Mouse (Mus musculus) bone marrow macrophage, adult 2 months (primary cell): ENCODE data around the gene Olfr94. TPM values are rescaled to one million over a fixed set of nuclear protein-coding genes. Genes with fewer than 3 reads are reported as not detected.
"Not testable (repeated sequence)": the region's sequence is repeated elsewhere in the genome, so short reads cannot be mapped to it uniquely, and the experiment has no call there.

Experiments used
- H3K27ac ChIP-seq: 2 replicates; pipeline ENCODE4 v1.5.1; 2012; ENCODE audit warnings: low read depth, low read length; ENCODE audit not compliant: insufficient read depth
- H3K4me1 ChIP-seq: 2 replicates; pipeline ENCODE4 v1.6.1; 2012; ENCODE audit warnings: low read length; ENCODE audit not compliant: control insufficient read depth, insufficient read depth
- H3K4me3 ChIP-seq: 2 replicates; pipeline ENCODE4 v1.5.1; 2012; ENCODE audit warnings: mild to moderate bottlenecking, low read length, moderate library complexity; ENCODE audit not compliant: insufficient read depth
- CTCF ChIP-seq: IDR thresholded peaks from 2 replicates; pipeline ENCODE4 v1.5.1; 2012; ENCODE audit warnings: low read depth, mild to moderate bottlenecking, low read length, moderate library complexity
- POLR2A ChIP-seq: IDR thresholded peaks from 2 replicates; pipeline ENCODE4 v1.6.1; 2012; ENCODE audit warnings: mild to moderate bottlenecking, low read depth, low read length, borderline replicate concordance
- polyA plus RNA-seq: library from polyadenylated mRNA; stranded (reverse); fragments of >200 nt; gene quantifications from 2 replicates; pipeline ENCODE4 v1.2.4, GENCODE M21; 2012; ENCODE audit not compliant: missing spikeins, insufficient read depth, insufficient read length

Olfr94 gene
- polyA plus RNA-seq: not detected in 2 replicates

GRCm38 (mm10) chr17:37200894-37201293 is at the start of gene Olfr94:
Gene Olfr94 (minus strand): TSS chr17:37200994.
- TF ChIP-seq CTCF: no peak
- no peak for TF ChIP-seq POLR2A

GRCm38 (mm10) chr17:37250544-37250943 is 49.8 kb upstream of the Olfr94 start:
- TF ChIP-seq POLR2A (no peak), CTCF (no peak)
- Histone ChIP-seq H3K4me3 (no peak overlapping the region), H3K27ac (no peak overlapping the region), H3K4me1 (no peaks in the 10 kb centered on the region)

More at GRCm38 (mm10) chr17:37200894-37201293, at the start of gene Olfr94:
- Histone ChIP-seq H3K4me3 (no peak within 1 kb of the TSS), H3K27ac (no peak within 1 kb of the TSS), H3K4me1 (no peaks in the 10 kb centered on the region)

GRCm38 (mm10) chr17:37249460-37249859 is 48.7 kb upstream of the Olfr94 start:
- TF ChIP-seq CTCF (no peak), POLR2A (no peak)
- no peaks in the 10 kb centered on the region for H3K4me1 ChIP-seq
- no peak overlapping the region for H3K27ac ChIP-seq
- no peak overlapping the region for H3K4me3 ChIP-seq

GRCm38 (mm10) chr17:37246715-37247114 is 45.9 kb upstream of the Olfr94 start:
- Histone ChIP-seq H3K4me3 (peak overlapping the region; percentile 38; the same call in 1 of the 2 replicates), H3K27ac (no peak overlapping the region), H3K4me1 (no peaks in the 10 kb centered on the region)
- TF ChIP-seq CTCF: no peak
- no peak for TF ChIP-seq POLR2A

DNA sequence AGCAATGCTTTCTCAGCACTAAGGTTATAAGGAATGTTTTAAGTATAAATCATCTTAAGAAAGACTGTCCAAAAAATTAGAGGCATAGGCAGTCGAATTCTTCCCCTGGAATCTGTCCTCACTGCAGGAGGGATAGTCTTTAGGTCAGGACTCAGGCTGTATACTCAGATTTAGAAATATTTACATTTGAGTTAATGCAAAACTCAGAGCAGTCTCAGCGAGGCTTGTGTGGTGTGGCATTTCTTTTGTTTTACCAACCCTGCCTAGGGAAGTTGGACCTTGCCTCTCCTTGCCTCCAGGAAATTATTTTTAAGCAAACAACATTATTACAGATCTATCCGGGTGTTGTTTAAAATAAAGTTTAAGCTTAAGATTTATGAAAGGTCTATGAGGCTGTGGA is 41.4 kb upstream of the Olfr94 start:
- TF ChIP-seq CTCF (no peak), POLR2A (no peak)
- H3K4me1 ChIP-seq: no peaks in the 10 kb centered on the region
- no peak overlapping the region for H3K4me3 ChIP-seq
- H3K27ac ChIP-seq: no peak overlapping the region

- not testable (repeated sequence) for H3K4me3 ChIP-seq, H3K27ac ChIP-seq, H3K4me1 ChIP-seq
These were observed 36.4 kb upstream of the Olfr94 start, which contains the start of gene Olfr97 for GRCm38 (mm10) chr17:37237230-37237629. Gene Olfr97 (minus strand): TSS chr17:37237330.

GRCm38 (mm10) chr17:37221879-37222278 is 21.1 kb upstream of the Olfr94 start:
- H3K4me1 ChIP-seq: no peaks in the 10 kb centered on the region
- H3K27ac ChIP-seq: no peak overlapping the region
- H3K4me3 ChIP-seq: no peak overlapping the region
- TF ChIP-seq POLR2A: no peak
- no peak for TF ChIP-seq CTCF

- no peak for TF ChIP-seq POLR2A
- no peak for TF ChIP-seq CTCF
- no peaks in the 10 kb centered on the region for H3K4me1 ChIP-seq
- no peak within 1 kb of the TSS for H3K4me3 ChIP-seq
- no peak within 1 kb of the TSS for H3K27ac ChIP-seq
These were observed 19.1 kb upstream of the Olfr94 start, which contains the start of gene Olfr96 for GRCm38 (mm10) chr17:37219846-37220245. Gene Olfr96 (plus strand): TSS chr17:37220146.

DNA sequence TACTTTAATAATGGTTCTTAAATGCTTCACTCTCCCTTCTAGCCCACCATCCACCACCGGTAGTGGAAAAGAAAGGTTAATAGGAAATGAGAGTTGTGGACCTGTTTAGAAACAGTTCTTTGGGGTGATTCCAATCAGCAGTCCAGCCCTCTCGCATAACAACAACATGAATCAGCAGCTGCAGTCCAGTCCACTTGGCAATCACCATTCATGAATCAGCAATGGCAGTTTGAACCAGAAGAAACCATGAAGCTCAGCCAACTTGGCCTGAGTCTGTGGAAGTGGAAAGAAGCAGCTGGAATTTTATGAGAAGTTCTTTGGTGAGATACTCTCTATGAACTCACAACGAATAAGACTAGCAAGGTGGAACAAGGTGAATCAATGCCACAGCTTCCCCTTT is 17.7 kb upstream of the Olfr94 start:
- no peaks in the 10 kb centered on the region for H3K4me1 ChIP-seq
- H3K4me3 ChIP-seq: no peak overlapping the region
- no peak for TF ChIP-seq CTCF
- no peak for TF ChIP-seq POLR2A
- H3K27ac ChIP-seq: no peak overlapping the region

DNA sequence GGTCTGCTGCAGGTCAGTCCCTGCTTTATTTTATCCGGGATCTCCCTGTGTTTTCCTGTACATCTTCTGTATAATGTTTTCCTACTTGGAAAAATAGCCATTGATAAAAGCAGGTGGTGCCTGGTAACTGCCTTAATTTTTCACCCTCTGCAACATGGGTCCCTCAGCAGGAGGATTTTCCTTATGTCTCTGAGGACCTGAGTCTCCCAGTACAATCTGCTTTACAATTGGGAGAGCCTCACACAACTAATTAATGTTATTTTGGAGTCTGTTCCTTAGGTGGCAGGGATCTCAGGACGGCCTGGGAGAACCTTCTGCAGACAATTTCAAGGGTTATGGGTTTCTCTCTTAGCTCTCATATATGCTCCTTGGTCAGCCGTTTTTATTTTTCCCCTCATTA is 12.2 kb upstream of the Olfr94 start, which contains the start of gene Olfr95:
Olfr95 (minus strand) TSS at position 101 of the 400 bp plus-strand sequence.
- Histone ChIP-seq H3K4me1 (no peaks in the 10 kb centered on the region), H3K4me3 (no peak within 1 kb of the TSS)
- TF ChIP-seq POLR2A (no peak), CTCF (no peak)

More for the DNA sequence above, 12.2 kb upstream of the Olfr94 start, which contains the start of gene Olfr95:
- no peak within 1 kb of the TSS for H3K27ac ChIP-seq
